Mouse (Mus musculus): ENCODE data around the gene Sfxn5.

DNA sequence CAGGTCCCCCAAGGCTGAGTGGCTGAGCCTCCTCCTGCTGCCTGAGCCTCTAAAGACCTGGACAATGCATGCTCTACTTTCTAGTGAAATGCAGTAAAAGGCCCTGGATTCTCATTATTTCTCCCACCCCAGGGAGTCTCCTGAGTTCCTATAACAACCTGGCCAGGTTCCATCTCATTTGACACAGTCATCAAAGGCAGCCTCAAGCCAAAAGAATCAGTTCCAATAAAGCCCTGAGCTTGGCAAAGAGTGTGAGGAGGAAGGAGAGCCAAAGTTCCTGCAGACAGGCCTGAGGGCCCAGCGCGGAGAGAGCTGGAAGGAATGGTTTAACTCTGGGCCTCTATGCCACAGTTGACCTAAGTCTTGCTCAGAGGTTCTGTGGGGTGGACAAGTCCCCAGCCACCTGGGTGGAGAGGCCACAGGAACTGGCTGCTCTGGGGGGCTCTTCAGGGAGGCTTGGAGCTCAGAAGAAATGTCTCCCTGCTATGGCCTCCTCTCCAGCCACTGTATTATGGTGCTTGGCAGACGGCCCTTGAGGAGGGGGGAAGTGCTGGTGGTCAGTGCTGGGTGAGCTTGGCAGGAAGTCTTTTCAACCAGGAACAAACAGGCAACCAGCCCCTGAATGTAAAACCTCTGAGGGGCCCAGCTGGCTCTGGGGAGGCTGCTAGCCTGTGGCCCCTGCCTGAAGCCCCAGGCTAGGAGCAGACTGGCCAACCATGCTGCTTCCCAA lies 30.7 kb downstream of the Sfxn5 start:
- no peak for TF ChIP-seq CTCF (IDR thresholded peaks at IDR 0.05; ENCODE audit: low read depth)
- TF ChIP-seq EP300 (IDR thresholded peaks at IDR 0.05; ENCODE audit: low read depth), result no peak
